Mouse (Mus musculus) left cerebral cortex, postnatal 25 days (tissue): ENCODE measurements around the gene Mrgpra9. TPM values are rescaled to one million over a fixed set of nuclear protein-coding genes. Genes with fewer than 3 reads are reported as not detected.
"Not testable (repeated sequence)": the region's sequence is repeated elsewhere in the genome, so short reads cannot be mapped to it uniquely, and the experiment has no call there.

Source experiments
- DNase-seq, 2 experiments: peaks; one replicate each; pipeline ENCODE4 v3.0.0; 2022; ENCODE audit warnings: low spot score in 2 of 2, mixed read lengths in 1 of 2
- intact Hi-C: fragments of 180-260 bp; cut with DNase I; formaldehyde crosslinking; loops from one replicate; pipeline ENCODE4 v1.15.1; 2025
- total RNA-seq, 2 experiments: library from RNA; stranded (reverse); gene quantifications; 2 replicates each; pipeline ENCODE4 v1.2.3; 2021

The Mrgpra9 gene
- total RNA-seq = not detected

GRCm38 (mm10) chr7:47252770-47253169, at the start of gene Mrgpra9:
Gene Mrgpra9 (minus strand): TSS chr7:47252848.
- intact Hi-C loops = no loop called here
- no peak for DNase-seq

GRCm38 (mm10) chr7:47299612-47300011, 47.0 kb upstream of the Mrgpra9 start:
- DNase-seq, intact Hi-C loops: not testable (repeated sequence)

- DNase-seq, intact Hi-C loops: not testable (repeated sequence)
These were observed 18.9 kb upstream of the Mrgpra9 start for GRCm38 (mm10) chr7:47271547-47271946.

GRCm38 (mm10) chr7:47244658-47245057, 8.0 kb downstream of the Mrgpra9 start:
- no peak for DNase-seq
- intact Hi-C loops = no loop called here

- intact Hi-C loops = no loop called here
These were observed 47.8 kb downstream of the Mrgpra9 start, which contains the start of gene Mrgpra6 for GRCm38 (mm10) chr7:47204830-47205229. Gene Mrgpra6 (minus strand): TSS chr7:47204920.

GRCm38 (mm10) chr7:47195271-47195670, 57.4 kb downstream of the Mrgpra9 start:
- DNase-seq = no peak
- intact Hi-C loops = no loop called here

More at GRCm38 (mm10) chr7:47204830-47205229, 47.8 kb downstream of the Mrgpra9 start, which contains the start of gene Mrgpra6:
- DNase-seq = no peak

Other genes starting within 250 kb of the Mrgpra9 start
- 10 to 100 TPM; 13.8 to 13.9 TPM for gene Spty2d1, start 244.4 kb downstream of the Mrgpra9 start, total RNA-seq
- gene Tmem86a, start 202.2 kb downstream of the Mrgpra9 start, total RNA-seq = 10 to 100 TPM; 16.4 to 19.4 TPM
- gene Ptpn5, start 119.2 kb downstream of the Mrgpra9 start, total RNA-seq = 100 to 1,000 TPM; 150 to 173 TPM
- not detected for gene Mrgpra6, start 47.9 kb downstream of the Mrgpra9 start, total RNA-seq
- not detected for gene Mrgpra1, start 101.4 kb upstream of the Mrgpra9 start, total RNA-seq
- gene Mrgpra2a, start 199.3 kb upstream of the Mrgpra9 start, total RNA-seq = not detected